Mouse (Mus musculus) left cerebral cortex, adult 11 months (tissue): ENCODE results near the gene Atxn7l2.
"Not testable (repeated sequence)": the region's sequence is repeated elsewhere in the genome, so short reads cannot be mapped to it uniquely, and the experiment has no call there.

Experiments used
- DNase-seq: peaks from one replicate; pipeline ENCODE4 v3.0.0; 2022; ENCODE audit warnings: low spot score

Gene Atxn7l2

DNA sequence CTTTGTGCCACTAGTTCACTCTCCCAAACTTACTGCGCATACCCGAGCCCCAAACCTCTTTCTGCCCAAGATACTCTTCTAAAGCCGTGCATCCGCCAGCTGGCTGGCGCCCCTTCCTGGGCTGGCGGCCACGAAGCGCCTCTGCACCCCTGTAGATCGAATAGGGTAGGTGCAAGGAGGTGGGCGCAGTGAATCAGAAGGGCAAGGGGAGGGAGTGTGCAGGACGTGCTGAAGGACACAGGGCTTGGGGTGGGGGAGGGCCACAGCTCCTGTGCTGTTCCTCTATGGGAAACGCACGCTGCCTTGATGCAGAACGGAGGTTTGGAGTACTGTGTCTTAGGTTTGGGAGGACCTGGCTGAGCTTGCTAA is at the start of gene Atxn7l2:
Gene Atxn7l2 (minus strand): TSS at position 164 of the 369 bp plus-strand sequence.
- no peak for DNase-seq

DNA sequence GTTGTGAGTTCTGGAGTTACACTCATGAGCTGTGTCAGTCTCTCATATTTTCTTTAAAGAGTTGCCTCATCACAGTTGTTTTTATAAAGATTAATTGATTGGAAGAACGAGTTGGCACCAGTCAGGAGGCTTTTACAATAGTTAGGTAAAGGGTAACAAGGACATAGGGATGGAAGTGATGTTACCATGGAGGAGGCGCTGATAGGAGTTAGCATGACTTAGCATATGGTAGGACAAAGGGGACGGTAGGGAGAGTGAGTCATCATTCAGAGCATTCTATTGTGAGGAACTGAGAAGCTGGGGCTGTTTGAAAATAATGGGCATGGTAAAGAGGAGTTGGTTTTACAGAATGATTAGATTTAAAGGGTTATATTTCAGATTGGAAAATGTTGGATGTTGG is 48.6 kb upstream of the Atxn7l2 start:
- no peak for DNase-seq

DNA sequence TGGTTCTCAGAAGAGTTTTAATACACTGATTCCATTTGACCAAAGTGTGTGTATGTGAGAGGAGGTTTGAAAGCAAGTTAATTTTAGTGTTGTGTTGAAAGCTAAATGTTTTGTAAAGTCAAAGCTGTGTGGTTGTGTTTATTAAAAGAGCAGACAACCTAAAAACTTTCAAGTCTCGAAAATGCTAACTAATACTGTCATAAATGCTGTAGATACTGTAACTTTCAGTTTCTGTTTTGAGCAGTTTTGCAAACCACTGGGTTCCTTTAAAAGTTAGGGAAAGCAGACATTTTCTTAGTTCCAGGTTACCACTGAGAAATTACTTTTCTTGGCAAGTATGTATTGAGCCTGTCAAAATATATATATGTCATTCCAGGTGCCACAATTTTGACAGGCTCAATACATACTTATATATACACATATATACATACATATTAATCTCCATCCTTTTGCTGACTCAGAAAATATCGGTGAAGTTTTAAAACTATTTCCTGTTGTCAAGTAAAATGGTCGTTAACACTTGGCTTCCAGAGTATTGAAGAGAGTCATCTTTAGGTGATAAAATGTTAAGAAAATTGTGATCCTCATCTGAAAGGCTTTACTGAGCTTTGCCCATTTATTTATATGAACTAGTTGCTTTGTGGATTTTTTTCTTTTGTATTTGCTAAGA is 47.2 kb upstream of the Atxn7l2 start:
- no peak for DNase-seq

DNA sequence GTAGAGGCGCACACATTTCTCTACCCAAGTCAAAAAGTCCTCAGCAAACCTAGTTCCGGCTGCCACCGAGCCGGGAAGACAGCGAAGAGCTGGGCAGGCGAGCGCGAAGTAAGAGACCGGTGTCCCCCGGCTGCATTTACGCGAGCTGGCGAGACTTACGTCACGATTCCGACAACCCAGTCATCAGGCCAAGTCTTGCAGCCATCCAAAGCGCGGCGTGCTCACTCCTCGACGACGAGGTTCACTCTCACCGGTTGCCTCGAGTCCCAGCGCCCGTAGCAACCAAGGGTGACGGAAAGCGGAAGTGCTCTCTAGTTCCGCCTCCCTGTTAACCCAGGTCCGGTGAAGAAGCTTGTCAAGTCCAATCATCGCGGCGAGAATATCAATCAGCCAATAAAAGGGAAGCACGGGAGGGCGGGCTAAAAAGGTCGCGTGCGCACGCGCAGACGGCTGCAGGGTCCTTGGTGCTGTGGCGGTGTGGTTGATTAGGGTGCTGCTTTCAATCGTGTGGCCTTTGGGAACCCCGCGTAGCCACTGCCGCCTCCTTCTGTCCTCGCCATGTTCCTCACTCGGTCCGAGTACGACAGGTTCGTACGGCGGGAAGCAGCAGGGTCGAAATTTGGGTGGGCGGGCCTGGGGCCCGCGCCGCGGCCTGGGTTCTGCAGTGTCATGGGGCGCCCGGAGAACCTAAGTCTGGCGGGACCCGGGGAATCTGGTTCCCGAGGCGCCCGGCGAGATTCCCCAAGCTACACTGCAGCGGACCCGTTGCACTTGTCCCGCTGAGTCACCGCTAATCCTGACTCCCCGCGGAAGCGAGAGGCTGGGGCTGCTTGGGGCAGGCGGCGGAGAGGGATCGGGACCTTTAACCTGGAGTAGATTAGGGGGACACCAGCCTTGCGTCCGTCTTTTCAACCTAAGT is 46.2 kb upstream of the Atxn7l2 start, which contains the start of gene Psma5:
Gene Psma5 (plus strand): TSS at position 208 of the 919 bp plus-strand sequence.
- peak; percentile 93 for DNase-seq

DNA sequence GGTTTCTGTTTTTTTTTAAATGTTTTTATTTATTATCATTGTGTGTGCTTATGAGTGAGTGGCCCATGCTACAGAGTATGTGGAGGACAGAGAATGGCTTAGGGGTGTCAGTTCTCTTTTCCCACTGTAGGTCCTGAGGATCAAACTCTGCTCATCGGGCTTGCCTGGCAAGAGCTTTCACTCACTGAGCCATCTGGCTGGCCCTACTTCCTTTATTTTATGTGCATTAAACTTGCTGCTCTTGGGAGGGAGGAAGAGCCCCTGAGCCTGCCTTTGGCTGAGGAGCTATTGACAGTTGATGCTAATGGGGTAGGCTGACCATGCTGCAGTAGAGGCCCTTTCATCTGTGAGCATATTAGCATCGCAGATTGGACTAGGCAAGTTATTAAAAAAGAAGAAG is 36.1 kb upstream of the Atxn7l2 start:
- no peak for DNase-seq

DNA sequence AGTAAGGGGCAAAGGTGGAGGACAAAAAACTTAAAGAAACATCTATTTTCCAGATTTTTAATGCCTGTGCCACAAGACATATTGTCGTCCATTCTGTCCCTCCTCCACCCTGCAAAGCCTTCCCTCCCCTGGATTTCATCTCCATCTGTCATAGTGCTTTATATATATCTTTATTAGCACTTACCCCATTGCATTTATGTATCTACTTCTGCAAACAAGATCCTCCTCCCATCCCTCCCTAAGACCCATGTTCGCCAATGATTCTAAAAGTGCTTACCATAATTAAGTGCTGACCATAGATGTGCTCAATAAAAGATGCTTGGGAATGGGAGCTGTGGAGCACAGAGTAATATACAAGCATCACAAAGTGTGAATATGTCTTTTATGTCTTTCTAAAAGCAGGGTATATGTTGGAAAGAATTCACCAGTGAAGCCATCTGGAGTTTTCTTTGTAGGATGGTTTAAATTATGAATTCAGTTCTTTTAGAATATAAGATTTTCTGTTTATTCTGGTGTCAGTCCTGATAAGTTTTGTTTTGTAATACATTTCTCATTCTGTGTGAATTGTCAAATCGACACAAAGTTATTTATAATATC is 30.6 kb upstream of the Atxn7l2 start:
- no peak for DNase-seq

DNA sequence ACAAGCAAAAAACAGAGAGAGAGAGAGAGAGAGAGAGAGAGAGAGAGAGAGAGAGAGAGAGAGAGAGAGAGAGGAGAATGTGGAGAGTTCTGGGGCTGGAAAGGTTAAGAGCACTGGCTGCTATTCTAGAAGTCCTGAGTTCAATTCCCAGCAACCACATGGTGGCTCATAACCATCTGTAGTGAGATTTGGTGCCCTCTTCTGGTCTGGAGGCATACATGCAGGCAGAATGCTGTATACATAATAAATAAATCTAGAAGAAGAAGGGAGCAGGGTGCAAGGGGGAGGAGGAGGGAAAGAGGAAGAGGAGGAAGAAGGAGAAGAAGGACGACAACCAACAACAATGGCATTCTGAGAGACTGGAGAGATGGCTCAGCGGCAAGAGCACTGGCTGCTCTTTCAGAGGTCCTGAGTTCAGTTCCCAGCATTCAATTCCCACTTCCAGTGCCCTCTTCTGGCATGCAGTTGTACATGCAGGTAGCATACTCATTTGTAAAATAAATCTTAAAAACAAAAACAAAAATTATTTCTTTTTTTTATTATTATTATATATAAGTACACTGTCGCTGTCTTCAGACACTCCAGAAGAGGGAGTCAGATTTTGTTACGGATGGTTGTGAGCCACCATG is 26.9 kb upstream of the Atxn7l2 start:
- DNase-seq: not testable (repeated sequence)

DNA sequence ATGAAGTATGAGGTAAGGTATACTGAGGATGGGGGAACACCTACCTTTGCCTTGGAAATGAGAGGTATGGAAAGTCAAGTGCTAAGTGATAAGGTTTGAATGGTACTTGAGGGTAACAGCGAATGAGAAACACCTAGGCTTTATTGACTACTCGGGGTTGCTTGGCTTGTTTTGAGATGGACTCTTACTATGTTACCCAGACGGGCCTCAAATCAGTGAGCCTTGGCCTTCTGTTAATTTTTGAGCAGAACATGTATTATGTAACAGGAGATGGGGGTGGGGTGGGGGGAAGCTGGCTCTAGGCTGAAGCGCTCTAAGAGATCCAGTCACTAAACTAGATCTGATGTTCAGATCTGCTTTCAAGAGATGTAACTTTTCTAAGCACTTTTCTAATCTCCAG is 20.9 kb upstream of the Atxn7l2 start:
- DNase-seq: no peak

DNA sequence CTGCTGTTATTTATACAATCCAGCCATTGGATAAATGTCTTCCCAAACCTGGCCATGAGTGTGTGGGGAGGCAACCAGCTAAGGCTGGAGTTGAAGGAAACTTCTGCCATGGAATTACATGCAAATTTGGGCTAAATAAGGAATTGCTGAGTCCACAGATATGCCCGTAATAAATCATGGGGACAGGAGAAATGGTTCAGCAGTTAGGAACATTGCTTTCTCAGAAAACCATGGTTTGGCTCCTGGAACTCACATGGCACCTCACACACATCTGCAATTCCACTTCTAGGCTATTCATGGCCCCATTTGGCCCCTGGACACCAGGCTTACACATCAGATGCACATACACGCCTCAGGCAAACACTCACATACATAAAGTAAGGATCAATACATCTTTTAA is 16.8 kb upstream of the Atxn7l2 start:
- no peak for DNase-seq

DNA sequence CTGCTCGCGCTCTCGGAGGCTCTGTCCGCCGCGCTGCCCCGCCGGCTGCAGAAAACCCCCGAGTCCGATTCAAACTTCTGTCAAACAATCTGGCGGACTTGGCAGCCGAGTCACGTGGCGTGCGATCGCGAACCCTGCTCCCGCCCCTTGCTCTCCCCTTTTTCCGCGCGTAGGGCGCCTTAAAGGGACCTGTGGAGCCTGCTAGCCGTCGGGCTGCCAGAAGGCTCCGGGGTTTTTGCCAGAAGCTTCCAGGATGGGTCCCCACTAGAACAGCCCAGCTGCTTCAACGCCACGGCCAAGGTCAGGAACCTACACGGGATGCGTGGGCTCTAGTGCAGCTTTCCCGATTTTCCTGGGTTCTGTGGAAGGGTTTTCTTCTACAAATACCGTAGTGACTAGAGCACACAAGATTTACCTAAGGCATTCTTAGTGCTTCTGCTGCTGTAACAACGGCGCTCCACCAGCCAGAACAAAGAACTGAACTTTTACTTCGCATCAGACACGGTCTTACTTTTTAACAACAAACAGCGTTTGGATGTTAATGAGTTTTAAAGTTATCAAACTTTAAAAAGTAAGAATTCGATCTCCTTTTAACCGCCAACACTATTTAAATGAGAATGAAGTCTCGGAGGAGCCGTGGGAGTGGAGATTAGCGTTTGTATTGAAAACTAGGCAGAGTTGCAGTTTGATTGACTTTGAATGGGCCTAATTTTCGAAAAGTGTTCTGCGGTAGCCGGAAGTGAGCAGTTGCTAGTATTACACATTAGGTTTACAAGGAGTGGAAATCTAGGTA is 16.0 kb upstream of the Atxn7l2 start, which contains the start of gene Sypl2:
Gene Sypl2 (minus strand): TSS at position 91 of the 793 bp plus-strand sequence.
- no peak for DNase-seq

DNA sequence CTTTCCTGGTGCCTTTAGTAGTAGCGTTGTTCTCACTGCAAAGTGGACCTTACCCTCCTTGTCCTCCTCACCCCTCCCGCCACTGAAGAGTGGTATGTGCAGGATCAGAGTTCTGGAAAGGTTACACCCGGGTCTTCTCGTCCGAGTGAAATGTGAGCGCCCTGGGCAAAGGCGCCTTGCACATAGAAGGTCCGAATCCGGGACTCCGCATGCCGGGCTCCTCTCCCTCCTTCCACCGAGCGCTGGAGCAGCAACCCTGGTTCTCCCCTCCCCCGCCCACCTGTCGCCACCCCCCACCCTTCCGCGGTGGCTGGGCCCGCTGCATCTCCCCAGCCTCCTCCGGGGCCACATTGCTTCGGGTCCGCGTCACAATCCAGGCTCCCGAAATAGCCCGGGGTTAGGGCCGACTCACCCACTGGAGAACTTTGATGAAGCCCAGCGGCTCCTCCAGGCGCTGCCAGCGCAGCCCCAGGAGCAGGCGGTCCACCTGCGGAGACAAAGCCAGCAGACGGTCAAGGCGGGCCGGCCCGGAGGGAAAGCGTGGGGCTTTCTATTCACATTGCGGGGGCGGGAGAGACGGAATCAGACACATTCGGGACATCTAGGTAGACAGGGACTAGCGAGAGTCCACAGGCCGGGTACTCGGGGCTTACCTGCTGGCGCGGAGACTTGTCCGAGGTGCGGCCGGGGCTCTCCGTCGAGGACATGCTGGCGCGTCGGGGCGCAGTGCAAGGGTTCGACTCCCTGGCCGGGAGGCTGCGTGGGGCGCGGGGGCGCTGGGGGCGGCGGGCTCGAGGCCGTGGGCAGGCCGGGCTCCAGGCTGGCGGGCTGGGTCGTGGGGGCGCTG is 15.2 kb upstream of the Atxn7l2 start:
- DNase-seq: no peak

DNA sequence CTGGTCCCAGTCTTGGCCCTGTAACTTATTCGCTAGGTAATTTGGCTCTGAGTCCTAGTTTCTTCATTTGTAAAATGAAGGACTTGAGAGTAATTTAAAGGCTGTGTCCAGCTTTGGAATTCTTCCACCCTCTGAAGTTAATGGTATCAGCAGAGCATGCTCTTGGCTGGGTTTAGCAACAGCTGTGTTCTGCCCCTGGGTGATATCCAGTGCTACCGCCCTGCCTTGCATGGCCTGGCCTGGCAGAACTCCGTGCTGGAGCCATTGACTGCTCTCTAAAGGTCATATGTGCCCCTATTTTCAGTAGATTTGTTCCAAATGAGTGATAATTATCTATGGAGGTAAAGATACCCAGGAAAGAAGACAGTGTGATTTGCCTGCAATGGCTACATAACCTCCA is 9.9 kb upstream of the Atxn7l2 start:
- DNase-seq: no peak

DNA sequence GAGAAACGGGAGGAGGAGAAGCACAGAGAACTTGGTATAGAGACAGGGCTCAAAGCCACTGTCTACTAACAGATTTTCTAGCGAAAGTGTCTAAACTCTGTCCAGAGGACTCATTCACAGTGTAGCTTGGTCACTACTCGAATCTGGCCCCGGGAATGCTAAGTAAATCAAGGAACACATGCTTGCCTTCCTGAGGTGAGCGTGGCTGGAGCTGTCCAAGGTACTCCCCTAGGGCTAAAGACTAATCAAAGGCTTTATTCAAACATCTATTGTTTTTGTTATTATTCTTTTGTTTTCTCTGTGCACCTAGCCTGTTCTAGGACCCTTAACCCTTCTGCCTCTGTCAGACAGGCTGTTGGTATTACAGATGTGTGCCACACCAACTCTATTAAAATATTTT is 4.0 kb upstream of the Atxn7l2 start:
- DNase-seq: no peak

DNA sequence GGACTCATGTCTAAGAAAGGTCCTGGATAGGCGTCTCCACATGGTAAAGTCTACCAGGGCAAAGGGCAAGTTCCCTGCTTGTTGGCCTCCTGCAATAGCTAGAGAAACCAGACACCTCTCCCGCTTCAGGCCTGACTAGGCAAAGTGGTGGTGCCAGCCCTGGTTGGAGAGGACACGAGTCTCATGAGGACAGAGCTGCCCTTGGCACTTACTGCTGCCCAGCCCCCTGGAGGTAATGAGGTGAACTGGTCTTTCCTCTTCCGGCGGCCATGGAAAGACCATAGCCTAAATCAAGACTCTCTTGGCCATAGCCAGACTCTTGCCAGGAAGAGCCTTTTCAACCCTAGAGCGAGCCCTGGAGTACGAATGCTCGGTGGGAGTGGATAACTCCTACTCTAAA is 1.7 kb upstream of the Atxn7l2 start:
- no peak for DNase-seq

DNA sequence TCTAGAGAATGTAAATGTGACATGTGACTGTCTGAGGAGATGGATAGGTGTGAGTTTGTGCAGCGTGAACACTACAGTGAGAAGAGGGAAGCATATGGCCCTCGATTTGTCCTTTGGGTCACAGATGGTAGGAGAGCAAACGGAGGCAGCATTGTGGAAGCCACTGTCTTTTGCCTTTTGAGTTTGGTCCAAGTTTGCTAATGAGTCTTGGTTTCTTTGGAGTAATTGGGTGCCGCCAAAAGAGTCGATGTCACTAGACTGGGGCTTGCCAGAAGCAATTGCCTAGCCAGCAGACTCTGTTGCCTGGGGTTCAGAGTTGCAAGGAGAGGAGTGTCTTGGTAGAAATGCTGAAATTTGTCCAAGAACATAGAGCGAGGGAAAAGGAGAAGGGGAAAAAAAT is 1.1 kb upstream of the Atxn7l2 start:
- DNase-seq: no peak

DNA sequence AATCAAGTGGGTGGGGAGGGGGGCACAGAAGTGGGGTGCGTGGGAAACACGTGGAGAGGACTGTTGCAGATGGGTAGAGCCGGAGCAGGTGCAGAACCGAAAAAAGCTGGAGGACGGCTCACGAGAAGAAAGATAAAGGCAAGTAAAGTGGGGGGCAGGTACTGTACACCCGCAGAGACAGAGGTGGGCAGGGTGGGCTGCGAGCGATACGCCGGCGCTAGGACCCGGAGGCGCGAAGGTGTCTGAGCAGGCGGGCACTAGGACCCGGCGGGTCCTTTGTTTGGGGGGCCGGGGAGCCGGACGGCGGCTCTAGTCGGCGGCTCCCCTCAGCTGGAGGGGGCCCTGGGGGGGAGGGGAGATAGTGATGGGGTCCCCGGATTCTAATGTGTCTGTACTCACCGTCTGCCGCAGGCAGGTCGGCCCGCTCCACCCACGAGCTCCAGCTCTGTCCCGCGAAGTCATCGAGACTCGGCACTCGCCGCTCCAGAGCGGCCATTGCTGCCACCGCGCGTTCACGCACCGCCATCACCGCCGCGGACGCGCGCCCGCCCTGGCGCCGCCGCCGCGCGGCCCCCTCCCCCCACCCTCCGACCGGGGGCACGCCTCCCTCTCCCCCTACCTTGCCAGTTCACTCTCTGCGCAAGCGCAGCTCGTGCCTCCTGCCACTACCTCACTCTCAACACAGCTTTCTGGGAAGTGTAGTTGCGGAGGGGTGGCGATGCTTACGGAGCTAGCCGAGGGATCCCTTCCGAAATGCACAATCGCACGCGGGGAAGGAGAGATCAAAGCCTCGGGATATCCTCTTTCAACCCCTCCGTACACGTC is 576 bp downstream of the Atxn7l2 start:
- peak; percentile 92 for DNase-seq

DNA sequence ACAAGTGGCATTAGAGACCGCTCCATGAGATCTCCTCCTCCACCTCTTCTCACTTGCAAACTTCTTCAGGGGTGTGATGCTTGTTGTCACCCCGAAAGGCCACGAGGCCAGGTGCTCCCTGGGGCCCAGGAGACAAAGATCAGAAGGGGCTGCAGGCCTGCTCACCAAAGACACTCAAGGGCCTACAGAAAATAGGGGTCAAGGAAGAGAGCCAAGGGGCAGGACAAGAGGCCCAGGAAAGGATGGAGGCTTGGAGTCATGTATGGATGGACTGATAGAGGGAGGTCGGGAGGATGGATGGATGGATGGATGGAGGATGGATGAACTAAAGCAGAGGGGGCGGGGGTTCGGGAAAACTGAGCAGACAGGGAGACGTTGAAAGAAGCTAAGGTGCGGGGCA is 1.2 kb downstream of the Atxn7l2 start:
- no peak for DNase-seq

DNA sequence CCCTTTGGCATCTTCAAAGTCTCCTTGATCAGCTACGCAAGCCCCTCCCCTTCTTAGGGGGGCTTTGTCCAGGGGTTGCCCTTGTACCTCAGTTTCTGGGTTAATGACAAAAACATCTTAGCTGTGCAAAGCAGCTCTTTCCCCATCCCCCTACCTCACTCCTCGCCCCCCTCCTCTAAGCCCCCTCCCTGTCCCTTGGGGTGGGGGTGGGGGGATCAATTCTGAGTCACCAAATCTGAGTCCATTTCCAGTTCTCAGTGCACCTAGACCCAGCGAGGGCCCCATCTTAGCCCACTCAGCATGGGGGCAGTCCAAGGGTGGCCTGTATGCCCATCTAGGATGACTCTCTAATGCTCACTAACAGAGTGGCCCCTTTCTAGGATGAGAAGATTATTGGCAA is 1.7 kb downstream of the Atxn7l2 start:
- DNase-seq: no peak

DNA sequence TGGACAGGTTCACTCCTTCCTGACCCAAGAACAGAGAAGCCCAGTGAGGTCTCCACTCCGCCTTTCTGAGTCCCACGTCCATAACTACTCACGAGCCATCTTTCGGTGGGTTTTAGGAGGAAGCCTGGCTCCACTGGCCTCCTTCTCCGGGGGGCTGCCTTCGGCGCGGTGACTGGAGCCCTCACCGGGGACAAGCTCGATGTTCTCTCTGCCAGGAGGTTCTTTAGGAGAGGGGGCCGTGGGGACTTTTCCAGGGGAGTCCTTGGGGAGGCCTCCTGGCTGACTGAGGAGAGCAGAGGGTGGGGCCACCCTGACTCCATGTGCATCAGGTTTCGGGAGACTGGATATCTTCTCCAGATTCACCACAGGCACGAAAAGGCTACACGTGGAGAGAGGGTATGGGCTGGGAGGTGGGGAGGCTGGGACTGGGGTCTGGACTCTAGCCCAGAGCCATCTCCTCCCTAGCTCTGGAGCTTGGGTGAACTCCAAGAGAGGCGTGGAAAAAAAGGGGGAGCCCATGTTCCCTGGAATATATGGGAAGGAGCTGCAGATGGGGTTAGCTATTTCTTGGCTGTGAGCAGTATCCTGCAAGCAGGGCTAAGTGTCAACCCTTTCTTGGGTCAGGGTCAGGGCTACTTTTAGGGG is 3.9 kb downstream of the Atxn7l2 start:
- no peak for DNase-seq
